Mouse (Mus musculus) stomach, postnatal 0 days (tissue): ENCODE data around the gene Tmem235.

Source experiments
- CTCF ChIP-seq: IDR thresholded peaks from 2 replicates; pipeline ENCODE4 v1.5.1; 2016; ENCODE audit warnings: antibody characterized with exemption, low read depth, mild to moderate bottlenecking, moderate library complexity
- EP300 ChIP-seq: optimal IDR thresholded peaks from 2 replicates; pipeline ENCODE3; 2016; ENCODE audit warnings: antibody characterized with exemption

DNA sequence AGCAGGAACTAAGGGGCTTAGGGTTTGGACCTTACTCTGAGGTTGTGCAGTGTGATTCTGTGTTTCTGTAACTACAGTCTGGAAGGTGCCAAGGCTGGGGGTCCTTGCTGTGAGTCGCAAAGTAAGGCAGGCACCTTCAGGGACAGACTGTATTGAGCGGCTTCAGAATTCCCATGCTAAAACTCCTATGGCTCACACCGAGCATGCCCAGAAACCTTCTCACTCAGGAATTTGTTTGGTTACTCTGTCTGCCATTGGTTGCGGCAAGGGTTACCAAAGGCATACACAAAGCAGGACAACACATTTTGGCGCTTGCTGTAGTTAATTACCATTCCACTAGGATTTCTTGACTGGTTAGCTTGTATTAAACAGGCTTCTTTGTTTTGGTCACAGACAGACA lies 34.4 kb upstream of the Tmem235 start:
- TF ChIP-seq EP300 (no peak), CTCF (0 out of 2 replicates have a peak, but pooled peaks have one; percentile 9)
